Comparison of ENCODE assay signal across 9 mouse cellular contexts in the genomic region with DNA sequence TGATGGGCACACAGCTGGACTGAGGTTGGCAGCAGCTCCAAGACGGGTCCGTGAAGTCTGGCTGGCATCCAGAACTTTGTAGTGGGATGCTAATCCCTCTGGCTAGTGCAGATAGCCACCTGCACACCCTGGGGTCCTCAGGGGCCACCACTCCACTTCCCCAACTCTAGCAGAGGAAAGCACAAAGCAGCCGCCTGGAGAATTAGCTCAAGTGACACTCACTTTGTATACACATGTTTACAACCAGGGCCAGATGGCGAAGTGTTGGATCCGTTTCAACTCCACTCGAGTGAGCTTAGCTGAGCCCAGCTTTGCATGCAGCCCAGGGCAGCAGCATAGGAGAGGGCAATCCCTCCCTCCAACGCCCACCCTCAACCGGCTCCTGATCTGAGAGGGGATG.
DNase-seq lines count a peak whose midpoint lies in the region; ATAC-seq and TF ChIP-seq lines count a peak whose summit lies in the region.
"Had no signal": no experiment of that assay in that cellular context is flagged by ENCODE, and none has a peak within 500 bp of the region (broad histone marks: within the 10 kb centered on the region; RNA-seq: fewer than 3 reads in every experiment).

No protein-coding gene starts in this region.

- DNase-seq in left cerebral cortex, adult 2 months (ENCODE audit: extremely low spot score in 1 of 2, low spot score in 2 of 2), result peak in 1 of 2 experiments; percentile 50
- DNase-seq in left cerebral cortex, postnatal 36 days (ENCODE audit: low spot score in 2 of 2), result no peak

- TF ChIP-seq POLR2A in olfactory bulb, adult 2 months (IDR thresholded peaks at IDR 0.05; ENCODE audit: insufficient read depth, low read depth, low read length), result no peak

- no peak for TF ChIP-seq CTCF in left cerebral cortex, adult 2 months (IDR thresholded peaks at IDR 0.05)
- no peak for TF ChIP-seq CTCF in olfactory bulb, adult 2 months (IDR thresholded peaks at IDR 0.05; ENCODE audit: insufficient read depth, low read depth, low read length)

- H3K27ac ChIP-seq in left cerebral cortex, adult 2 months, result peak overlapping the region; percentile 32; the same call in 1 of the 2 replicates
- H3K27ac ChIP-seq in forebrain, embryonic 12.5 days, result peak overlapping the region; percentile 86
- H3K27ac ChIP-seq in hindbrain, embryonic 16.5 days (ENCODE audit: low read depth, low read length), result peak overlapping the region; percentile 19
- H3K27ac ChIP-seq in limb, embryonic 12.5 days, result peak overlapping the region; percentile 66; the same call in 1 of the 2 replicates
- H3K27ac ChIP-seq in olfactory bulb, adult 2 months (ENCODE audit: insufficient read depth, low read depth, low read length), result peak overlapping the region; percentile 11

- H3K4me1 ChIP-seq in forebrain, embryonic 12.5 days, result peaks cover 52% of the 10 kb centered on the region
- peaks cover 33% of the 10 kb centered on the region for H3K4me1 ChIP-seq in hindbrain, embryonic 16.5 days (ENCODE audit: control insufficient read depth, insufficient read depth, low read depth, low read length)
- H3K4me1 ChIP-seq in limb, embryonic 12.5 days (replicated peaks), result peaks cover 37% of the 10 kb centered on the region
- peaks cover 37% of the 10 kb centered on the region for H3K4me1 ChIP-seq in olfactory bulb, adult 2 months (ENCODE audit: control insufficient read depth, insufficient read depth, low read length)

- H3K4me3 ChIP-seq in left cerebral cortex, adult 2 months, result no peak overlapping the region
- H3K4me3 ChIP-seq in forebrain, embryonic 12.5 days (replicated peaks), result no peak overlapping the region
- no peak overlapping the region for H3K4me3 ChIP-seq in hindbrain, embryonic 16.5 days (ENCODE audit: low read length)
- H3K4me3 ChIP-seq in limb, embryonic 12.5 days (replicated peaks), result no peak overlapping the region
- no peak overlapping the region for H3K4me3 ChIP-seq in olfactory bulb, adult 2 months (ENCODE audit: insufficient read depth, low read depth, low read length)

- H3K4me2 ChIP-seq in forebrain, embryonic 12.5 days, result peak overlapping the region; percentile 40
- H3K4me2 ChIP-seq in hindbrain, embryonic 16.5 days (ENCODE audit: low read length), result peak overlapping the region; percentile 11
- peak overlapping the region; percentile 48 for H3K4me2 ChIP-seq in limb, embryonic 12.5 days

- H3K36me3 ChIP-seq in forebrain, embryonic 12.5 days (replicated peaks), result no peaks in the 10 kb centered on the region
- H3K36me3 ChIP-seq in hindbrain, embryonic 16.5 days (ENCODE audit: control insufficient read depth, insufficient read depth, low read length), result no peaks in the 10 kb centered on the region
- H3K36me3 ChIP-seq in limb, embryonic 12.5 days, result no peaks in the 10 kb centered on the region

- 5% methylated on average over 8 of the region's 8 CpGs for WGBS in forebrain, embryonic 12.5 days
- WGBS in hindbrain, embryonic 16.5 days, result 6% methylated on average over 8 of the region's 8 CpGs
- WGBS in limb, embryonic 12.5 days, result 2% methylated on average over 8 of the region's 8 CpGs
- 7% methylated on average over 8 of the region's 8 CpGs for WGBS in olfactory bulb, adult 2 months

- no peaks in the 10 kb centered on the region for H3K9me3 ChIP-seq in forebrain, embryonic 12.5 days
- H3K9me3 ChIP-seq in hindbrain, embryonic 16.5 days (ENCODE audit: control insufficient read depth, low read length), result no peaks in the 10 kb centered on the region
- H3K9me3 ChIP-seq in limb, embryonic 12.5 days, result no peaks in the 10 kb centered on the region

- ATAC-seq in forebrain, embryonic 12.5 days (ENCODE audit: low FRiP score), result peak; percentile 80
- ATAC-seq in hindbrain, embryonic 16.5 days, result peak; percentile 76
- no peak; the same call in 1 of the 2 replicates for ATAC-seq in limb, embryonic 12.5 days (ENCODE audit: insufficient number of reproducible peaks, insufficient read depth, low FRiP score, low TSS enrichment, low read depth)
- no peak for ATAC-seq in activated CD4-positive, CD25-positive, alpha-beta regulatory T cell, adult 4 months
- ATAC-seq in monocyte, adult 5-6 weeks (replicated peaks; ENCODE audit: insufficient number of reproducible peaks, low FRiP score, low TSS enrichment, poor library complexity, severe bottlenecking), result no peak
- ATAC-seq: Patski had no signal

- intact Hi-C loops in left cerebral cortex, adult 2 months (cut with DNase I), result loop anchor here (10.0 kb wide), 2 partner anchors 603 to 743 kb away; no protein-coding TSS in a partner anchor
- intact Hi-C loops in left cerebral cortex, postnatal 36 days (cut with DNase I), result loop anchor here (5.0 kb wide), 1 partner anchor 401 kb away; the partner anchor contains the start of gene Sdk2

- peaks cover 42% of the 10 kb centered on the region for H3K27me3 ChIP-seq in forebrain, embryonic 12.5 days
- H3K27me3 ChIP-seq in hindbrain, embryonic 16.5 days (replicated peaks; ENCODE audit: control insufficient read depth, insufficient read depth, low read length), result no peaks in the 10 kb centered on the region
- peaks cover 37% of the 10 kb centered on the region for H3K27me3 ChIP-seq in limb, embryonic 12.5 days
- H3K27me3 ChIP-seq: Patski had no signal

- H3K9ac ChIP-seq in forebrain, embryonic 12.5 days, result no peak overlapping the region
- peak overlapping the region; percentile 23; the same call in 1 of the 2 replicates for H3K9ac ChIP-seq in hindbrain, embryonic 16.5 days (ENCODE audit: low read depth, low read length)
- H3K9ac ChIP-seq in limb, embryonic 12.5 days (replicated peaks), result no peak overlapping the region

Comparison
In these comparisons a context has a peak if more than half of its experiments do, and no peak if none do; other contexts are left out.
1. H3K27ac ChIP-seq: peak in every context shown above with its lines; median percentile 86 in forebrain, embryonic 12.5 days; 66 in limb, embryonic 12.5 days; 32 in left cerebral cortex, adult 2 months; 19 in hindbrain, embryonic 16.5 days; 11 in olfactory bulb, adult 2 months.
2. ATAC-seq: peak in forebrain, embryonic 12.5 days (single experiment) and hindbrain, embryonic 16.5 days (single experiment); none in limb, embryonic 12.5 days (single experiment), activated CD4-positive, CD25-positive, alpha-beta regulatory T cell, adult 4 months (single experiment) and monocyte, adult 5-6 weeks (single experiment).
3. Peak in every context shown above with its lines, with median percentiles within 50 percentile points of each other: H3K4me2 ChIP-seq.